Mouse (Mus musculus): ENCODE results near the gene Lhcgr. TPM values are rescaled to one million over a fixed set of nuclear protein-coding genes. Genes with fewer than 3 reads are reported as not detected.
A peak's percentile ranks its signal among the peaks of the same experiment; 100 is the strongest.

Lhcgr gene
- polyA plus RNA-seq, 1 experiment from 2014 or later, result 0.48 TPM

- H3K27ac ChIP-seq (replicated peaks; ENCODE audit: low read depth, low read length), result no peak overlapping the region
- no peak for DNase-seq (ENCODE audit: low spot score)
- H3K9ac ChIP-seq (ENCODE audit: low read length), result no peak overlapping the region
- no peaks in the 10 kb centered on the region for H3K9me3 ChIP-seq (ENCODE audit: control insufficient read depth, low read length)
- no peak for ATAC-seq (ENCODE audit: insufficient number of reproducible peaks, low FRiP score, low TSS enrichment, low read depth)
- no peaks in the 10 kb centered on the region for H3K36me3 ChIP-seq (ENCODE audit: control insufficient read depth, insufficient read depth, low read length)
- H3K27me3 ChIP-seq (ENCODE audit: control insufficient read depth, insufficient read depth, low read length), result no peaks in the 10 kb centered on the region
- peaks cover under 1% of the 10 kb centered on the region; the same call in 1 of the 2 replicates for H3K4me1 ChIP-seq (ENCODE audit: control insufficient read depth, insufficient read depth, low read length)
- H3K4me3 ChIP-seq (ENCODE audit: low read depth, low read length), result no peak overlapping the region
- no peak overlapping the region for H3K4me2 ChIP-seq (ENCODE audit: low read depth, severe bottlenecking)
- WGBS, result 70% methylated on average over 4 of the region's 4 CpGs
Measured at GRCm38 (mm10) chr17:88786385-88786784, 5.4 kb downstream of the Lhcgr start.

- no peak overlapping the region for H3K4me3 ChIP-seq (ENCODE audit: low read depth, low read length)
- H3K36me3 ChIP-seq (ENCODE audit: control insufficient read depth, insufficient read depth, low read length), result no peaks in the 10 kb centered on the region
- no peak overlapping the region for H3K4me2 ChIP-seq (ENCODE audit: low read depth, severe bottlenecking)
- H3K9ac ChIP-seq (ENCODE audit: low read length), result no peak overlapping the region
- H3K4me1 ChIP-seq (ENCODE audit: control insufficient read depth, insufficient read depth, low read length), result peaks cover 5% of the 10 kb centered on the region; the same call in 1 of the 2 replicates
- WGBS, result 40% methylated on average over 3 of the region's 3 CpGs
- ATAC-seq (ENCODE audit: insufficient number of reproducible peaks, low FRiP score, low TSS enrichment, low read depth) (no peak), DNase-seq (ENCODE audit: low spot score) (no peak)
- H3K27ac ChIP-seq (replicated peaks; ENCODE audit: low read depth, low read length), result no peak overlapping the region
- no peaks in the 10 kb centered on the region for H3K27me3 ChIP-seq (ENCODE audit: control insufficient read depth, insufficient read depth, low read length)
- H3K9me3 ChIP-seq (ENCODE audit: control insufficient read depth, low read length), result no peaks in the 10 kb centered on the region
Measured at GRCm38 (mm10) chr17:88779148-88779547, 12.6 kb downstream of the Lhcgr start.

GRCm38 (mm10) chr17:88774103-88774526, 17.7 kb downstream of the Lhcgr start:
- H3K9me3 ChIP-seq (ENCODE audit: control insufficient read depth, low read length), result no peaks in the 10 kb centered on the region
- no peak overlapping the region for H3K27ac ChIP-seq (replicated peaks; ENCODE audit: low read depth, low read length)
- 10% methylated on average over 9 of the region's 9 CpGs for WGBS
- ATAC-seq (ENCODE audit: insufficient number of reproducible peaks, low FRiP score, low TSS enrichment, low read depth) (peak; percentile 9; the same call in 1 of the 2 replicates), DNase-seq (ENCODE audit: low spot score) (peak; percentile 47)
- H3K4me1 ChIP-seq (ENCODE audit: control insufficient read depth, insufficient read depth, low read length), result peaks cover 6% of the 10 kb centered on the region; the same call in 1 of the 2 replicates
- no peak overlapping the region for H3K9ac ChIP-seq (ENCODE audit: low read length)
- no peaks in the 10 kb centered on the region for H3K36me3 ChIP-seq (ENCODE audit: control insufficient read depth, insufficient read depth, low read length)
- no peak overlapping the region for H3K4me2 ChIP-seq (ENCODE audit: low read depth, severe bottlenecking)
- no peaks in the 10 kb centered on the region for H3K27me3 ChIP-seq (ENCODE audit: control insufficient read depth, insufficient read depth, low read length)
- no peak overlapping the region for H3K4me3 ChIP-seq (ENCODE audit: low read depth, low read length)

- Histone ChIP-seq H3K9me3 (ENCODE audit: control insufficient read depth, low read length) (no peaks in the 10 kb centered on the region), H3K4me1 (ENCODE audit: control insufficient read depth, insufficient read depth, low read length) (peaks cover 6% of the 10 kb centered on the region; the same call in 1 of the 2 replicates), H3K4me2 (ENCODE audit: low read depth, severe bottlenecking) (no peak overlapping the region), H3K27me3 (ENCODE audit: control insufficient read depth, insufficient read depth, low read length) (no peaks in the 10 kb centered on the region), H3K4me3 (ENCODE audit: low read depth, low read length) (no peak overlapping the region), H3K27ac (replicated peaks; ENCODE audit: low read depth, low read length) (no peak overlapping the region), H3K36me3 (ENCODE audit: control insufficient read depth, insufficient read depth, low read length) (no peaks in the 10 kb centered on the region), H3K9ac (ENCODE audit: low read length) (no peak overlapping the region)
- WGBS, result 89% methylated on average over 7 of the region's 7 CpGs
- ATAC-seq (ENCODE audit: insufficient number of reproducible peaks, low FRiP score, low TSS enrichment, low read depth) (no peak), DNase-seq (ENCODE audit: low spot score) (no peak)
Measured at GRCm38 (mm10) chr17:88770081-88770480, 21.7 kb downstream of the Lhcgr start.

- no peaks in the 10 kb centered on the region for H3K27me3 ChIP-seq (ENCODE audit: control insufficient read depth, insufficient read depth, low read length)
- no peak overlapping the region for H3K27ac ChIP-seq (replicated peaks; ENCODE audit: low read depth, low read length)
- 79% methylated on average over 2 of the region's 2 CpGs for WGBS
- H3K4me3 ChIP-seq (ENCODE audit: low read depth, low read length), result no peak overlapping the region
- no peaks in the 10 kb centered on the region for H3K9me3 ChIP-seq (ENCODE audit: control insufficient read depth, low read length)
- H3K4me1 ChIP-seq (ENCODE audit: control insufficient read depth, insufficient read depth, low read length), result peaks cover 3% of the 10 kb centered on the region; the same call in 1 of the 2 replicates
- H3K9ac ChIP-seq (ENCODE audit: low read length), result no peak overlapping the region
- H3K4me2 ChIP-seq (ENCODE audit: low read depth, severe bottlenecking), result no peak overlapping the region
- ATAC-seq (ENCODE audit: insufficient number of reproducible peaks, low FRiP score, low TSS enrichment, low read depth) (no peak), DNase-seq (ENCODE audit: low spot score) (no peak)
- H3K36me3 ChIP-seq (ENCODE audit: control insufficient read depth, insufficient read depth, low read length), result no peaks in the 10 kb centered on the region
Measured at GRCm38 (mm10) chr17:88769283-88769859, 22.4 kb downstream of the Lhcgr start.

- ATAC-seq (ENCODE audit: insufficient number of reproducible peaks, low FRiP score, low TSS enrichment, low read depth), result no peak
- no peak overlapping the region for H3K9ac ChIP-seq (ENCODE audit: low read length)
- 85% methylated on average over 6 of the region's 6 CpGs for WGBS
- H3K27ac ChIP-seq (replicated peaks; ENCODE audit: low read depth, low read length), result no peak overlapping the region
- no peak overlapping the region for H3K4me2 ChIP-seq (ENCODE audit: low read depth, severe bottlenecking)
- DNase-seq (ENCODE audit: low spot score), result no peak
- no peaks in the 10 kb centered on the region for H3K27me3 ChIP-seq (ENCODE audit: control insufficient read depth, insufficient read depth, low read length)
- no peak overlapping the region for H3K4me3 ChIP-seq (ENCODE audit: low read depth, low read length)
- no peaks in the 10 kb centered on the region for H3K4me1 ChIP-seq (ENCODE audit: control insufficient read depth, insufficient read depth, low read length)
- no peaks in the 10 kb centered on the region for H3K9me3 ChIP-seq (ENCODE audit: control insufficient read depth, low read length)
- no peaks in the 10 kb centered on the region for H3K36me3 ChIP-seq (ENCODE audit: control insufficient read depth, insufficient read depth, low read length)
Measured at GRCm38 (mm10) chr17:88766857-88767256, 24.9 kb downstream of the Lhcgr start.

GRCm38 (mm10) chr17:88764136-88764485, 27.7 kb downstream of the Lhcgr start:
- no peaks in the 10 kb centered on the region for H3K4me1 ChIP-seq (ENCODE audit: control insufficient read depth, insufficient read depth, low read length)
- ATAC-seq (ENCODE audit: insufficient number of reproducible peaks, low FRiP score, low TSS enrichment, low read depth) (peak; percentile 73), DNase-seq (ENCODE audit: low spot score) (no peak)
- no peak overlapping the region for H3K9ac ChIP-seq (ENCODE audit: low read length)
- H3K4me2 ChIP-seq (ENCODE audit: low read depth, severe bottlenecking), result no peak overlapping the region
- no peak overlapping the region for H3K27ac ChIP-seq (replicated peaks; ENCODE audit: low read depth, low read length)
- 59% methylated on average over 3 of the region's 3 CpGs for WGBS
- H3K4me3 ChIP-seq (ENCODE audit: low read depth, low read length), result no peak overlapping the region
- no peaks in the 10 kb centered on the region for H3K9me3 ChIP-seq (ENCODE audit: control insufficient read depth, low read length)
- H3K36me3 ChIP-seq (ENCODE audit: control insufficient read depth, insufficient read depth, low read length), result no peaks in the 10 kb centered on the region
- no peaks in the 10 kb centered on the region for H3K27me3 ChIP-seq (ENCODE audit: control insufficient read depth, insufficient read depth, low read length)

- no peak overlapping the region for H3K4me3 ChIP-seq (ENCODE audit: low read depth, low read length)
- no peak overlapping the region for H3K9ac ChIP-seq (ENCODE audit: low read length)
- ATAC-seq (ENCODE audit: insufficient number of reproducible peaks, low FRiP score, low TSS enrichment, low read depth) (peak; percentile 55; the same call in 1 of the 2 replicates), DNase-seq (ENCODE audit: low spot score) (no peak)
- H3K27me3 ChIP-seq (ENCODE audit: control insufficient read depth, insufficient read depth, low read length), result no peaks in the 10 kb centered on the region
- no peaks in the 10 kb centered on the region for H3K4me1 ChIP-seq (ENCODE audit: control insufficient read depth, insufficient read depth, low read length)
- no peak overlapping the region for H3K4me2 ChIP-seq (ENCODE audit: low read depth, severe bottlenecking)
- no peaks in the 10 kb centered on the region for H3K9me3 ChIP-seq (ENCODE audit: control insufficient read depth, low read length)
- no peaks in the 10 kb centered on the region for H3K36me3 ChIP-seq (ENCODE audit: control insufficient read depth, insufficient read depth, low read length)
- 54% methylated on average over 5 of the region's 5 CpGs for WGBS
- no peak overlapping the region for H3K27ac ChIP-seq (replicated peaks; ENCODE audit: low read depth, low read length)
Measured at GRCm38 (mm10) chr17:88763396-88764135, 28.2 kb downstream of the Lhcgr start.

Measured in limb, embryonic 11.5 days (tissue).